Mouse (Mus musculus): Measurements from ENCODE around the gene 1700122O11Rik.

DNA sequence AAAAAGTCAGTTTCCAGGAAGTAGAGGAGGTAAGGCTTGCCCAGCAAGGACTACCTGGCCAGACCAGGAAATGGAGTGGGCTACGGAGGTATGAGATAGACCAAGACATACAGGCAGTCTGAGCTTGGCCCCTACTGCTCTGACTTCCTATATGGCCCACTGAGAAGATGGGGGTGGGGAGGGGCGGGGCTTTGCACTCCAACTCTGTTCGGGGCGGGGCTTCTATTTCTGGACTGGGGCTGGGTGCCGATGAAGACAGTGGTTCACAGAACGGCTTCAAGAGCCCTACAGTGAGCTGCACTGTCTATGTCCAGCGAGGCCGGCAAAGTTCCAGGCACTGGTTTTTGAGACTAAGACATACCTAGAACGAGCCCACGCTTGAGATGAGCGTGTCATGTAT is 27.8 kb downstream of the 1700122O11Rik start:
- no peak for TF ChIP-seq CTCF (IDR thresholded peaks at IDR 0.05; ENCODE audit: extremely low read depth, insufficient read depth, insufficient read length, insufficient replicate concordance)
- no peak for TF ChIP-seq POLR2A (IDR thresholded peaks at IDR 0.05; ENCODE audit: low read depth, low read length)

Measured in spleen, adult 2 months (tissue).